8 mouse cellular contexts compared by ENCODE assay signal in genomic region chr11:97315504-97316503, GRCm38 (mm10). TPM values are rescaled to one million over a fixed set of nuclear protein-coding genes. Genes with fewer than 3 reads are reported as not detected.
DNase-seq lines count a peak whose midpoint lies in the region; ATAC-seq and TF ChIP-seq lines count a peak whose summit lies in the region.

TSS of gene Mrpl45 (plus strand) at chr11:97315716.

- ATAC-seq in cerebellum, adult (ENCODE audit: insufficient number of reproducible peaks, low FRiP score, low TSS enrichment): peak; percentile 94
- ATAC-seq in forebrain, embryonic 14.5 days: peak; percentile 96
- peak; percentile 95 for ATAC-seq in neural tube, embryonic 15.5 days (ENCODE audit: low FRiP score)

- H3K4me2 ChIP-seq in forebrain, embryonic 14.5 days (ENCODE audit: low read length): peak within 1 kb of the TSS; percentile 52
- peak within 1 kb of the TSS; percentile 59 for H3K4me2 ChIP-seq in neural tube, embryonic 15.5 days

- TF ChIP-seq EP300 in ES-Bruce4 (IDR thresholded peaks at IDR 0.05; ENCODE audit: insufficient read depth, low read depth, low read length): 0 out of 2 replicates have a peak, but pooled peaks have one; percentile 22

- no peaks in the 10 kb centered on the region for H3K4me1 ChIP-seq in ES-Bruce4 (ENCODE audit: control insufficient read depth, insufficient read depth, low read length)
- peaks cover 2% of the 10 kb centered on the region; the same call in 1 of the 2 replicates for H3K4me1 ChIP-seq in forebrain, embryonic 14.5 days (ENCODE audit: control insufficient read depth, insufficient read depth, low read length)
- peaks cover 21% of the 10 kb centered on the region for H3K4me1 ChIP-seq in neural tube, embryonic 15.5 days

- peak within 1 kb of the TSS; percentile 89 for H3K9ac ChIP-seq in ES-Bruce4 (ENCODE audit: low read depth, poor library complexity, severe bottlenecking)
- H3K9ac ChIP-seq in forebrain, embryonic 14.5 days (ENCODE audit: low read length): peak within 1 kb of the TSS; percentile 62
- peak within 1 kb of the TSS; percentile 61 for H3K9ac ChIP-seq in neural tube, embryonic 15.5 days (replicated peaks)

- under 1% methylated on average over 50 of the region's 50 CpGs for WGBS in forebrain, embryonic 14.5 days
- under 1% methylated on average over 50 of the region's 50 CpGs for WGBS in neural tube, embryonic 15.5 days

- no peaks in the 10 kb centered on the region for H3K27me3 ChIP-seq in ES-Bruce4 (ENCODE audit: control insufficient read depth, insufficient read depth, low read length, poor library complexity, severe bottlenecking)
- no peaks in the 10 kb centered on the region for H3K27me3 ChIP-seq in forebrain, embryonic 14.5 days (replicated peaks; ENCODE audit: control insufficient read depth, insufficient read depth, low read length)
- no peaks in the 10 kb centered on the region for H3K27me3 ChIP-seq in neural tube, embryonic 15.5 days (replicated peaks)

- DNase-seq in forebrain, embryonic 14.5 days (ENCODE audit: low spot score): peak; percentile 99
- peak; percentile 99 to 100 for DNase-seq in heart, postnatal 14 days
- peak; percentile 99 for DNase-seq in layer of hippocampus, adult 11-12 months (ENCODE audit: low spot score)
- DNase-seq in lung, adult 18-20 months: peak; percentile 98
- peak; percentile 98 for DNase-seq in testis, postnatal 14 days (ENCODE audit: low spot score)

- H3K27ac ChIP-seq in ES-Bruce4 (ENCODE audit: insufficient read depth, low read length): peak within 1 kb of the TSS; percentile 85
- H3K27ac ChIP-seq in forebrain, embryonic 14.5 days (ENCODE audit: low read depth, low read length): peak within 1 kb of the TSS; percentile 69
- H3K27ac ChIP-seq in neural tube, embryonic 15.5 days (replicated peaks): peak within 1 kb of the TSS; percentile 83

- H3K36me3 ChIP-seq in ES-Bruce4 (ENCODE audit: control insufficient read depth, insufficient read depth, low read length, poor library complexity, severe bottlenecking): peaks cover 17% of the 10 kb centered on the region
- no peaks in the 10 kb centered on the region for H3K36me3 ChIP-seq in forebrain, embryonic 14.5 days (ENCODE audit: control insufficient read depth, insufficient read depth, low read length)
- 0 out of 2 replicates have a peak, but pooled peaks cover 3% of the 10 kb centered on the region for H3K36me3 ChIP-seq in neural tube, embryonic 15.5 days

- TF ChIP-seq CTCF in ES-Bruce4 (IDR thresholded peaks at IDR 0.05; ENCODE audit: low read depth, low read length): no peak

- H3K4me3 ChIP-seq in ES-Bruce4 (ENCODE audit: low read depth, low read length): peak within 1 kb of the TSS; percentile 92
- H3K4me3 ChIP-seq in forebrain, embryonic 14.5 days (ENCODE audit: low read depth, low read length): peak within 1 kb of the TSS; percentile 50
- peak within 1 kb of the TSS; percentile 56 for H3K4me3 ChIP-seq in neural tube, embryonic 15.5 days (replicated peaks)

- intact Hi-C loops in heart, postnatal 14 days (cut with DNase I): loop anchor here (2.0 to 10.0 kb wide), 2 partner anchors 35 to 51 kb away; partner anchors contain the start of gene Npepps

- TF ChIP-seq POLR2A in ES-Bruce4 (IDR thresholded peaks at IDR 0.05; ENCODE audit: insufficient read depth, low read length): peak; percentile 77

- H3K9me3 ChIP-seq in ES-Bruce4 (replicated peaks; ENCODE audit: control insufficient read depth, insufficient read depth, low read length, poor library complexity, severe bottlenecking): no peaks in the 10 kb centered on the region
- H3K9me3 ChIP-seq in forebrain, embryonic 14.5 days (replicated peaks; ENCODE audit: control insufficient read depth, low read length): no peaks in the 10 kb centered on the region
- H3K9me3 ChIP-seq in neural tube, embryonic 15.5 days (replicated peaks): no peaks in the 10 kb centered on the region

RNA-seq across cellular contexts. Expression of gene Mrpl45, which starts in this region (rescaled TPM):
- polyA plus RNA-seq in ES-Bruce4 (2011; ENCODE audit: insufficient read depth, insufficient read length, low read depth, missing spikeins): 92.7 and 103 TPM in 2 replicates
- 42.2 and 43.4 TPM in 2 replicates for polyA plus RNA-seq in forebrain, embryonic 14.5 days (2014; fragmentation: Nextera tagmentation; extraction: Ambion mirVana)
- 10 to 100 TPM; 42.7 to 51.2 TPM for total RNA-seq in heart, postnatal 14 days (2021)
- 38.6 and 43.3 TPM in 2 replicates for polyA plus RNA-seq in neural tube, embryonic 15.5 days (2015; fragmentation: Nextera tagmentation; extraction: Ambion mirVana)

Comparison
In these comparisons a context has a peak if more than half of its experiments do, and no peak if none do; other contexts are left out.
1. Peak in every context shown above with its lines: DNase-seq, ATAC-seq, H3K4me3 ChIP-seq and H3K27ac ChIP-seq.